Mouse (Mus musculus): ENCODE measurements at regions not wholly inside any gene's neighbourhood (a gene's known extent, or its start where the extent isn't known, plus 50 kb on each side); places are given as distances from the start of the nearest gene placed in this dataset.

GRCm38 (mm10) chr17:80800454-80800853 lies 72.2 kb upstream of the Map4k3 start:
- no peak for TF ChIP-seq CTCF (IDR thresholded peaks at IDR 0.05; ENCODE audit: insufficient read depth, low read length)
- TF ChIP-seq POLR2A (IDR thresholded peaks at IDR 0.05; ENCODE audit: borderline replicate concordance, extremely low read depth, low read depth, low read length) = no peak
- WGBS = 47% methylated on average over 5 of the region's 5 CpGs
- Histone ChIP-seq H3K4me1 (ENCODE audit: control insufficient read depth, insufficient read depth, low read length) (peaks cover 18% of the 10 kb centered on the region), H3K4me3 (replicated peaks; ENCODE audit: extremely low read depth, low read depth, low read length) (no peak overlapping the region)
- DNase-seq = no peak

DNA sequence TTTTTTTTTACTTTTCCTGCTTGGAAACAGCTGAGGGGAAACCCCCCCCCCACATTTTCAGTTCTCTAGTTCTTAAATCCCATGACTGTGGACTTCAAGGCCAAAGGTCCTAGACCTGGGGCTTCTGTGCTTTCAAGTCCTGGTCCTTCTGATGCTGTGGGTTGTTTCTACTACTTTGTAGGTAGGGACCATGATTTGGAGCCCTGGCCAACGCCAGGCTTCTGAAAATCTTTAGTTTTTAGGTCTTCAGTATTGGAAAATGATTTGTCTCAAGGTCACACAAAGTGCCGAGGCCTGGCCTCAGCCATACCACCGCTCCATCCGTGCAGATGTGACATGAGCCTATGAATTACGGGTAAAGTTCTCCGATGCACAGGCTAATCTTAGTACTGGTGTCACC lies 70.8 kb upstream of the Map4k3 start:
- no peak for DNase-seq
- 96% methylated on average over 6 of the region's 6 CpGs for WGBS
- Histone ChIP-seq H3K4me1 (ENCODE audit: control insufficient read depth, insufficient read depth, low read length) (peaks cover 18% of the 10 kb centered on the region), H3K4me3 (replicated peaks; ENCODE audit: extremely low read depth, low read depth, low read length) (no peak overlapping the region)
- TF ChIP-seq CTCF (IDR thresholded peaks at IDR 0.05; ENCODE audit: insufficient read depth, low read length) = no peak
- no peak for TF ChIP-seq POLR2A (IDR thresholded peaks at IDR 0.05; ENCODE audit: borderline replicate concordance, extremely low read depth, low read depth, low read length)

- TF ChIP-seq CTCF (IDR thresholded peaks at IDR 0.05; ENCODE audit: insufficient read depth, low read length) = no peak
- no peak for TF ChIP-seq POLR2A (IDR thresholded peaks at IDR 0.05; ENCODE audit: borderline replicate concordance, extremely low read depth, low read depth, low read length)
- 81% methylated on average over 6 of the region's 6 CpGs for WGBS
- H3K4me1 ChIP-seq (ENCODE audit: control insufficient read depth, insufficient read depth, low read length) = peaks cover 16% of the 10 kb centered on the region
- no peak overlapping the region for H3K4me3 ChIP-seq (replicated peaks; ENCODE audit: extremely low read depth, low read depth, low read length)
- no peak for DNase-seq
Observed at GRCm38 (mm10) chr17:80798281-80798980, 70.1 kb upstream of the Map4k3 start.

- DNase-seq = no peak
- TF ChIP-seq CTCF (IDR thresholded peaks at IDR 0.05; ENCODE audit: insufficient read depth, low read length) (no peak), POLR2A (IDR thresholded peaks at IDR 0.05; ENCODE audit: borderline replicate concordance, extremely low read depth, low read depth, low read length) (no peak)
- WGBS = 87% methylated on average over 5 of the region's 5 CpGs
- Histone ChIP-seq H3K4me3 (replicated peaks; ENCODE audit: extremely low read depth, low read depth, low read length) (no peak overlapping the region), H3K4me1 (ENCODE audit: control insufficient read depth, insufficient read depth, low read length) (peaks cover 18% of the 10 kb centered on the region)
Observed at GRCm38 (mm10) chr17:80796790-80797189, 68.5 kb upstream of the Map4k3 start.

DNA sequence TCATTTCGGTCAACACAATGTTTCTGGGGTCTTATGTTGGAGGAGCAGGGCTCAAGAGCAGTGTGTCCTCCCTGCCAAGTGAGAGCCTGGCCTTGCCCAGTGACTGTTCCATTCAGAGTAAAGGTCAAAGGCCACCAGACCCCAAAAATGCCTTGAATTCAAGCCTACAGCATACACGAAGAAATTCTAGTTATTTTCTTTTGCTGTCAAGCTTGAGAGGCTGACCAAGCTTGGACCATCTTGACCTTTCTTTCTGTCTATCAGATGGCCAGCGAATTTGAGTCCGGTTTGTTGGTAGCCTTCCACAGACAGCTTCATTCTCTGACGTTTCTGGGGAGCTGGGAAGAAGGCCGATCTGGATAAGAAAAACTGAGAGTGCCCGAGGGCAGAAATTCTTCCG lies 68.1 kb upstream of the Map4k3 start:
- no peak overlapping the region for H3K4me3 ChIP-seq (replicated peaks; ENCODE audit: extremely low read depth, low read depth, low read length)
- 79% methylated on average over 8 of the region's 8 CpGs for WGBS
- H3K4me1 ChIP-seq (ENCODE audit: control insufficient read depth, insufficient read depth, low read length) = peaks cover 18% of the 10 kb centered on the region
- DNase-seq = no peak
- TF ChIP-seq CTCF (IDR thresholded peaks at IDR 0.05; ENCODE audit: insufficient read depth, low read length) = no peak
- no peak for TF ChIP-seq POLR2A (IDR thresholded peaks at IDR 0.05; ENCODE audit: borderline replicate concordance, extremely low read depth, low read depth, low read length)

DNA sequence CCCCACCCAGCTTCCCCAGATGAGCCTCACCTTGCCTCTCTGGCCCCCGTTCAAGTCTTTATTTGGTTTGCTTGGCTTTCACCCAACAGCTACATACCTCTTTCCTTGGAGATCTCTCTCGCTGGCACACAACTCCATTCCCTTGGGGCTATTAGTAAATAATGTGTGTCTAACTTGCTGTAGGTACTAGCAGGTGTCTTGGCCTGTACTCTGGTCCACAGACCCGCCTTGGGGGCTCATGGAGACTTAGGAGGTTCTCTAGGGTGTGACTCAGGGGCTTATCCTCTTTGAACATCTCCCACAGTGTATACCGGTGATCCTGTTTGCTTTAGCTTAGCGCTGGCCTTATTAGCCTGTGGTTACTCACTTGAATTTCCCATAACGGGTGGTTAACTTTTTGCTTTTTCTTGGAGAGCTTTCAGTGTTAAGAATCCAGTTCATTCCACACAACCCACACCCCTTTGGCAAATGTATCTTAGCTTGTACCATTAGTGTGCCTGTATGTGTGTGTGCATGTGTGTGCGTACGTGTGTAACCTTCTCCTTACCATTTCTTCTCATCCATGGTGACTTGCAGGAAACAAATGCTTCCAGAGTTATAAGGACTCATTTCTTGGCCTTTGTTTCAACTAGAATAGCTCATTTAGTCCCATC lies 67.3 kb upstream of the Map4k3 start:
- Histone ChIP-seq H3K4me1 (ENCODE audit: control insufficient read depth, insufficient read depth, low read length) (peaks cover 14% of the 10 kb centered on the region), H3K4me3 (replicated peaks; ENCODE audit: extremely low read depth, low read depth, low read length) (no peak overlapping the region)
- TF ChIP-seq POLR2A (IDR thresholded peaks at IDR 0.05; ENCODE audit: borderline replicate concordance, extremely low read depth, low read depth, low read length) = no peak
- 61% methylated on average over 8 of the region's 8 CpGs for WGBS
- DNase-seq = no peak

DNA sequence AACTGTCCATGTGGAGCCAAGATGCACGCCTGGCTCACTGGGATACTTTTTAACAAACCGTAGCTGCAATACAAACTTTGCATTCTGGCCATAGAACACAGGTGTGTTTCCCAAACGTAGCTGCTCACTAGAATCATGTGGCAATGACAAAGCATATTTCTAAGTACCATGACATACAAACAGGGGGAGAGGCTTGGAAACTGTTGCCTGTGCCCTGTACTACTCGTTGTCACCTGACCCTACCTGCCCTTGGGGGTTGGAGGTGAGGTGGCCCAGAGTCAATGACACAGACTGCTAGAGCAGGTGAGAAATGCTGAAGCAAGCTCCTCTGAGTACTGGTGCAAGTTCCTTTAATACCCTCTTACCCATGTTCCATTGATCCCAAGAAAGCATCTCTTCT lies 64.3 kb upstream of the Map4k3 start:
- WGBS = 61% methylated on average over 4 of the region's 4 CpGs
- peaks cover 10% of the 10 kb centered on the region for H3K4me1 ChIP-seq (ENCODE audit: control insufficient read depth, insufficient read depth, low read length)
- TF ChIP-seq CTCF (IDR thresholded peaks at IDR 0.05; ENCODE audit: insufficient read depth, low read length) = no peak
- no peak overlapping the region for H3K4me3 ChIP-seq (replicated peaks; ENCODE audit: extremely low read depth, low read depth, low read length)
- no peak for DNase-seq

GRCm38 (mm10) chr17:80789706-80790105 lies 61.4 kb upstream of the Map4k3 start:
- 52% methylated on average over 12 of the region's 12 CpGs for WGBS
- Histone ChIP-seq H3K4me1 (ENCODE audit: control insufficient read depth, insufficient read depth, low read length) (peaks cover 15% of the 10 kb centered on the region), H3K4me3 (replicated peaks; ENCODE audit: extremely low read depth, low read depth, low read length) (peak overlapping the region; percentile 50)
- no peak for TF ChIP-seq CTCF (IDR thresholded peaks at IDR 0.05; ENCODE audit: insufficient read depth, low read length)
- no peak for TF ChIP-seq POLR2A (IDR thresholded peaks at IDR 0.05; ENCODE audit: borderline replicate concordance, extremely low read depth, low read depth, low read length)
- DNase-seq = no peak

DNA sequence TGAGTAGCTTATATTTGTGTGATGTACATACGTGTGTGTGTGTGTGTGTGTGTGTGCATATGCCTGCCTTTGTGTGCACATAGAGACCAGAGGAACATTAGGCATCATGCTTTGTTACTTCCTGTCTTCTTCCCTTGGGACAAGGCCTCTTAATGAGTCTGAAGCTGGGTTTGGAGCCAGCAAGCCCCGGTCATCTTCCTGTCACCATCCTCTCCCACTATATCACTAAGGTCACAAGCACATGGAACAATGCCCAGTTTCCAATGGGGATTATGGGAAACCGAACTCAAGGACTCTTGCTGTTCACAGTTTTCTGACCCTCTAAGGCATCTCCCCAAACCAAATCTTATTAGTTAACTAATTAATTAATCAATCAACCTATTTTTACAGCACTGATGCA lies 60.7 kb upstream of the Map4k3 start:
- 52% methylated on average over 3 of the region's 3 CpGs for WGBS
- Histone ChIP-seq H3K4me1 (ENCODE audit: control insufficient read depth, insufficient read depth, low read length) (peaks cover 18% of the 10 kb centered on the region), H3K4me3 (replicated peaks; ENCODE audit: extremely low read depth, low read depth, low read length) (no peak overlapping the region)
- no peak for DNase-seq
- TF ChIP-seq POLR2A (IDR thresholded peaks at IDR 0.05; ENCODE audit: borderline replicate concordance, extremely low read depth, low read depth, low read length) = no peak
- TF ChIP-seq CTCF (IDR thresholded peaks at IDR 0.05; ENCODE audit: insufficient read depth, low read length) = no peak

- peaks cover 10% of the 10 kb centered on the region for H3K4me1 ChIP-seq (ENCODE audit: control insufficient read depth, insufficient read depth, low read length)
- no peak for DNase-seq
- TF ChIP-seq POLR2A (IDR thresholded peaks at IDR 0.05; ENCODE audit: borderline replicate concordance, extremely low read depth, low read depth, low read length) = no peak
- TF ChIP-seq CTCF (IDR thresholded peaks at IDR 0.05; ENCODE audit: insufficient read depth, low read length) = no peak
- H3K4me3 ChIP-seq (replicated peaks; ENCODE audit: extremely low read depth, low read depth, low read length) = no peak overlapping the region
- WGBS = 39% methylated on average over 2 of the region's 2 CpGs
Observed at GRCm38 (mm10) chr17:80786858-80787257, 58.6 kb upstream of the Map4k3 start.

Data from lung, adult 2 months (tissue).